ENCODE assay signal across 8 mouse cellular contexts in genomic region chr4:141538408-141539212, GRCm38 (mm10). TPM values are rescaled to one million over a fixed set of nuclear protein-coding genes. Genes with fewer than 3 reads are reported as not detected.
A peak's percentile ranks its signal among the peaks of the same experiment; 100 is the strongest.
DNase-seq lines count a peak whose midpoint lies in the region; ATAC-seq lines count a peak whose summit lies in the region.

Gene Spen, minus strand, starts transcription at chr4:141538597.

- H3K9me3 ChIP-seq in hindbrain, embryonic 16.5 days (ENCODE audit: control insufficient read depth, low read length), result no peaks in the 10 kb centered on the region

- H3K27me3 ChIP-seq in hindbrain, embryonic 16.5 days (replicated peaks; ENCODE audit: control insufficient read depth, insufficient read depth, low read length), result no peaks in the 10 kb centered on the region

- peak within 1 kb of the TSS; percentile 97 for H3K9ac ChIP-seq in hindbrain, embryonic 16.5 days (ENCODE audit: low read depth, low read length)

- H3K4me2 ChIP-seq in hindbrain, embryonic 16.5 days (ENCODE audit: low read length), result peak within 1 kb of the TSS; percentile 72

- no peaks in the 10 kb centered on the region for H3K36me3 ChIP-seq in hindbrain, embryonic 16.5 days (ENCODE audit: control insufficient read depth, insufficient read depth, low read length)

- peak; percentile 88 for ATAC-seq in hindbrain, embryonic 16.5 days
- ATAC-seq in megakaryocyte, adult 5-6 weeks (ENCODE audit: poor library complexity, severe bottlenecking), result peak; percentile 83

- H3K4me1 ChIP-seq in hindbrain, embryonic 16.5 days (ENCODE audit: control insufficient read depth, insufficient read depth, low read depth, low read length), result peaks cover 18% of the 10 kb centered on the region

- WGBS in hindbrain, embryonic 16.5 days, result under 1% methylated on average over 67 of the region's 88 CpGs

- peak within 1 kb of the TSS; percentile 96 for H3K4me3 ChIP-seq in hindbrain, embryonic 16.5 days (ENCODE audit: low read length)

- peak within 1 kb of the TSS; percentile 97 for H3K27ac ChIP-seq in hindbrain, embryonic 16.5 days (ENCODE audit: low read depth, low read length)

- peak; percentile 97 for DNase-seq in ZHBTc4 (ENCODE audit: low read depth, low spot score)
- DNase-seq in cerebellum, postnatal 4 days (ENCODE audit: low spot score in 2 of 2), result peak; percentile 84 to 92
- peak; percentile 93 for DNase-seq in gastrocnemius, adult 18-20 months (ENCODE audit: low spot score)
- DNase-seq in left cerebral cortex, adult 8-10 months (ENCODE audit: low spot score in 2 of 2), result peak; percentile 76 to 93
- peak; percentile 95 for DNase-seq in right cerebral cortex, adult 18-20 months
- DNase-seq in urinary bladder, adult 2 months (ENCODE audit: low spot score), result peak; percentile 90

RNA-seq across cellular contexts. Expression of gene Spen, which starts in this region (rescaled TPM):
- total RNA-seq in gastrocnemius, adult 18-20 months (2021), result 10 to 100 TPM; 21.4 to 21.9 TPM
- 10.1 and 11.8 TPM in 2 replicates for polyA plus RNA-seq in hindbrain, embryonic 16.5 days (2015; fragmentation: Nextera tagmentation; extraction: Ambion mirVana)
- total RNA-seq in left cerebral cortex, adult 8-10 months (2022), result 10 to 100 TPM; 57.2 to 66.6 (median 62.1) TPM
- 30.4 and 34.2 TPM in 2 replicates for total RNA-seq in megakaryocyte, adult 5-6 weeks (2015)
- 28.7 and 39.3 TPM in 2 replicates for total RNA-seq in megakaryocyte, adult 5-6 weeks (2017)
- polyA plus RNA-seq in urinary bladder, adult 2 months (2012; rRNA removed), result 3.5 and 10.7 TPM in 2 replicates

Comparison
In these comparisons a context has a peak if more than half of its experiments do, and no peak if none do; other contexts are left out.
1. Peak in every context shown above with its lines: DNase-seq, ATAC-seq, H3K4me3 ChIP-seq and H3K27ac ChIP-seq.